In genomic region chr7:127386641-127387392, GRCm38 (mm10) we compare ENCODE assay signal across 8 mouse cellular contexts. TPM values are rescaled to one million over a fixed set of nuclear protein-coding genes. Genes with fewer than 3 reads are reported as not detected.
DNase-seq lines count a peak whose midpoint lies in the region; ATAC-seq lines count a peak whose summit lies in the region.

Gene 9130019O22Rik (minus strand): TSS chr7:127387166.

- peaks cover 37% of the 10 kb centered on the region for H3K36me3 ChIP-seq in hindbrain, embryonic 13.5 days

- no peaks in the 10 kb centered on the region for H3K27me3 ChIP-seq in hindbrain, embryonic 13.5 days

- H3K4me3 ChIP-seq in hindbrain, embryonic 13.5 days = peak within 1 kb of the TSS; percentile 58

- peak within 1 kb of the TSS; percentile 82 for H3K9ac ChIP-seq in hindbrain, embryonic 13.5 days

- peaks cover 11% of the 10 kb centered on the region for H3K4me1 ChIP-seq in hindbrain, embryonic 13.5 days (replicated peaks)

- ATAC-seq in hindbrain, embryonic 13.5 days (ENCODE audit: low FRiP score) = peak; percentile 82

- DNase-seq in R1 (ENCODE audit: low read depth, low spot score) = peak; percentile 96
- DNase-seq in cerebellum, postnatal 25 days = peak; percentile 88 to 96
- DNase-seq in frontal cortex, postnatal 14 days (ENCODE audit: low spot score in 2 of 2) = peak; percentile 67 to 77
- DNase-seq in layer of hippocampus, postnatal 25 days (ENCODE audit: extremely low spot score in 1 of 2, low spot score in 1 of 2) = peak; percentile 59 to 90
- DNase-seq in lung, postnatal 14 days = peak; percentile 97
- peak; percentile 77 for DNase-seq in ovary, postnatal 36 days (ENCODE audit: low spot score)
- DNase-seq in thymus, postnatal 14 days = peak; percentile 93

- WGBS in hindbrain, embryonic 13.5 days = 15% methylated on average over 38 of the region's 38 CpGs

- peak within 1 kb of the TSS; percentile 52; the same call in 1 of the 2 replicates for H3K27ac ChIP-seq in hindbrain, embryonic 13.5 days

- no peaks in the 10 kb centered on the region for H3K9me3 ChIP-seq in hindbrain, embryonic 13.5 days

- peak within 1 kb of the TSS; percentile 72 for H3K4me2 ChIP-seq in hindbrain, embryonic 13.5 days

RNA-seq across cellular contexts. Expression of gene 9130019O22Rik, which starts in this region (rescaled TPM):
- polyA plus RNA-seq in hindbrain, embryonic 13.5 days (2015; fragmentation: Nextera tagmentation; extraction: Ambion mirVana) = 5.4 and 5.7 TPM in 2 replicates
- 1 to 10 TPM; 3.9 to 4.0 TPM for total RNA-seq in layer of hippocampus, postnatal 25 days (2021)

Comparison
In these comparisons a context has a peak if more than half of its experiments do, and no peak if none do; other contexts are left out.
1. Peak in every context shown above with its lines: DNase-seq, ATAC-seq, H3K4me3 ChIP-seq and H3K27ac ChIP-seq.